Mouse (Mus musculus) T-helper 2 cell (primary cell): ENCODE results near the gene Rnf152.

Experiments used
- in situ Hi-C: fragments of 300-600 bp; cut with MboI, MseI; formaldehyde crosslinking; loops from one replicate; pipeline ENCODE4 v1.15.1; 2025; ENCODE audit warnings: high pct_unique_total_duplicates

Gene Rnf152

GRCm38 (mm10) chr1:105356291-105357011, at the start of gene Rnf152:
TSS of gene Rnf152 (minus strand) at chr1:105356710.
- in situ Hi-C loops: no loop called here

- in situ Hi-C loops: no loop called here
These were observed 46.3 kb upstream of the Rnf152 start for GRCm38 (mm10) chr1:105402853-105403252.

GRCm38 (mm10) chr1:105384141-105384937, 27.8 kb upstream of the Rnf152 start:
- in situ Hi-C loops: no loop called here

GRCm38 (mm10) chr1:105377546-105377945, 21.0 kb upstream of the Rnf152 start:
- in situ Hi-C loops: loop anchor here (10.0 kb wide), 1 partner anchor 1553 kb away; no protein-coding TSS in a partner anchor

- in situ Hi-C loops: loop anchor here (10.0 kb wide), 1 partner anchor 1550 kb away; no protein-coding TSS in a partner anchor
These were observed 18.1 kb upstream of the Rnf152 start for GRCm38 (mm10) chr1:105374618-105375017.

- in situ Hi-C loops: no loop called here
These were observed 6.2 kb upstream of the Rnf152 start for GRCm38 (mm10) chr1:105362701-105363100.

- in situ Hi-C loops: no loop called here
These were observed 2.4 kb upstream of the Rnf152 start for GRCm38 (mm10) chr1:105358896-105359295.

- in situ Hi-C loops: no loop called here
These were observed 610 bp downstream of the Rnf152 start for GRCm38 (mm10) chr1:105355910-105356290.

GRCm38 (mm10) chr1:105354901-105355891, 1.3 kb downstream of the Rnf152 start:
- in situ Hi-C loops: no loop called here

- in situ Hi-C loops: no loop called here
These were observed 4.7 kb downstream of the Rnf152 start for GRCm38 (mm10) chr1:105351806-105352205.

GRCm38 (mm10) chr1:105342305-105342704, 14.2 kb downstream of the Rnf152 start:
- in situ Hi-C loops: no loop called here

- in situ Hi-C loops: no loop called here
These were observed 15.6 kb downstream of the Rnf152 start for GRCm38 (mm10) chr1:105340943-105341342.

GRCm38 (mm10) chr1:105337397-105337796, 19.1 kb downstream of the Rnf152 start:
- in situ Hi-C loops: loop anchor here (10.0 kb wide), 1 partner anchor 353 kb away; no protein-coding TSS in a partner anchor

- in situ Hi-C loops: loop anchor here (10.0 kb wide), 1 partner anchor 351 kb away; no protein-coding TSS in a partner anchor
These were observed 20.4 kb downstream of the Rnf152 start for GRCm38 (mm10) chr1:105336096-105336495.

GRCm38 (mm10) chr1:105332087-105332731, 24.3 kb downstream of the Rnf152 start:
- in situ Hi-C loops: loop anchor here (10.0 kb wide), 1 partner anchor 347 kb away; no protein-coding TSS in a partner anchor

GRCm38 (mm10) chr1:105331605-105332004, 24.9 kb downstream of the Rnf152 start:
- in situ Hi-C loops: loop anchor here (10.0 kb wide), 1 partner anchor 347 kb away; no protein-coding TSS in a partner anchor

GRCm38 (mm10) chr1:105330581-105331320, 25.8 kb downstream of the Rnf152 start:
- in situ Hi-C loops: loop anchor here (10.0 kb wide), 1 partner anchor 346 kb away; no protein-coding TSS in a partner anchor

GRCm38 (mm10) chr1:105327789-105328188, 28.7 kb downstream of the Rnf152 start:
- in situ Hi-C loops: no loop called here

- in situ Hi-C loops: no loop called here
These were observed 31.9 kb downstream of the Rnf152 start for GRCm38 (mm10) chr1:105324636-105325035.
